Mouse (Mus musculus) neural tube, embryonic 14.5 days (tissue): Measurements from ENCODE around the gene Vat1. TPM values are rescaled to one million over a fixed set of nuclear protein-coding genes. Genes with fewer than 3 reads are reported as not detected.

Source experiments
- ATAC-seq: fragments of 200-750 bp; cut with Nextera tagmentation; 2 replicates; pipeline ENCODE4 v1.8.0; 2017; ENCODE audit warnings: low read depth, mild to moderate bottlenecking, moderate TSS enrichment, moderate library complexity
- H3K27ac ChIP-seq: fragments of 300-500 bp; sonication (generic); 2 replicates; pipeline ENCODE4 v1.5.1; 2014; ENCODE audit warnings: low read depth, mild to moderate bottlenecking, control low read depth, low read length, moderate library complexity, mixed read lengths
- H3K27me3 ChIP-seq: fragments of 300-500 bp; sonication (generic); 2 replicates; pipeline ENCODE4 v1.6.1; 2014; ENCODE audit warnings: low read length; ENCODE audit not compliant: control insufficient read depth, insufficient read depth
- H3K36me3 ChIP-seq: fragments of 300-500 bp; sonication (generic); 2 replicates; pipeline ENCODE4 v1.6.1; 2014; ENCODE audit warnings: low read length, mixed read lengths; ENCODE audit not compliant: control insufficient read depth, insufficient read depth
- H3K4me1 ChIP-seq: fragments of 300-500 bp; sonication (generic); 2 replicates; pipeline ENCODE4 v1.6.1; 2014; ENCODE audit warnings: low read length; ENCODE audit not compliant: control insufficient read depth, insufficient read depth
- H3K4me2 ChIP-seq: fragments of 300-500 bp; sonication (generic); 2 replicates; pipeline ENCODE4 v1.6.1; 2014; ENCODE audit warnings: mild to moderate bottlenecking, low read depth, low read length, control low read depth
- H3K4me3 ChIP-seq: fragments of 300-500 bp; sonication (generic); 2 replicates; pipeline ENCODE4 v1.5.1; 2014; ENCODE audit warnings: low read depth, low read length, control low read depth, mixed read lengths
- H3K9ac ChIP-seq: fragments of 300-500 bp; sonication (generic); replicated peaks from 2 replicates; pipeline ENCODE4 v1.6.1; 2014; ENCODE audit warnings: low read depth, mild to moderate bottlenecking, control low read depth, low read length, mixed read lengths
- H3K9me3 ChIP-seq: fragments of 300-500 bp; sonication (generic); 2 replicates; pipeline ENCODE4 v1.6.1; 2016; ENCODE audit warnings: low read length; ENCODE audit not compliant: control insufficient read depth
- WGBS: fragments of 180-500 bp; shearing (Covaris S2); extraction: QIAGEN DNeasy Blood & Tissue Kit; methylation state at CpG from one replicate; pipeline ENCODE4 v1.1.7; 2014; 5-methylcytosine and 5-hydroxymethylcytosine counted together
- polyA plus RNA-seq: library from polyadenylated mRNA; unstranded; fragments of >200 nt; fragmentation: Nextera tagmentation; extraction: Ambion mirVana; gene quantifications from 2 replicates; pipeline ENCODE4 v1.2.1, GENCODE M21; 2014

The Vat1 gene
- polyA plus RNA-seq, 1 experiment from 2014 or later, result 90.8 TPM

DNA sequence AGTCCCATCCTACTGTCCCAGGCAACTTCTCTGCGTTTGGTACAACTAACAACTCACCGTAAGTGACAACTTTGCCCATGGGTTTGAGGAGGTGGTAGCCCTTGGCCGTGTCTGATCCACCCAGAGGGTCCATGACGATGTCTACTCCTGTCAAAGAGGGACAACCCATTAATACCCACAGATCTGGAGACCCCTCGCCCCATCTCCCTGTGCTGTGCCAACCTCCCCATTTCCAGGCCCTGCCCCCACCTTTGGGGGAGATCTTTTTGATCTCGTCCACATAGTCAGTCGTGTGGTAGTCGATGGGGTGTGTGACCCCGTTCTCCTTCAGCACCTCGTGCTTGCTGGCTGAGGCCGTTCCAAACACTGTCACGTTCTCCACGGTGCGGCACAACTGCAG, 3.9 kb downstream of the Vat1 start:
- Histone ChIP-seq H3K9ac (no peak overlapping the region), H3K27me3 (no peaks in the 10 kb centered on the region), H3K36me3 (peaks cover 47% of the 10 kb centered on the region), H3K27ac (no peak overlapping the region), H3K4me2 (no peak overlapping the region), H3K4me1 (peaks cover 27% of the 10 kb centered on the region), H3K9me3 (no peaks in the 10 kb centered on the region), H3K4me3 (no peak overlapping the region)
- 67% methylated on average over 14 of the region's 14 CpGs for WGBS
- ATAC-seq, result no peak

- Histone ChIP-seq H3K4me1 (peaks cover 25% of the 10 kb centered on the region), H3K27ac (no peak overlapping the region), H3K9me3 (no peaks in the 10 kb centered on the region), H3K27me3 (no peaks in the 10 kb centered on the region), H3K4me2 (no peak overlapping the region), H3K4me3 (no peak overlapping the region), H3K36me3 (peaks cover 48% of the 10 kb centered on the region), H3K9ac (no peak overlapping the region)
- no peak for ATAC-seq
- WGBS, result 90% methylated on average over 15 of the region's 15 CpGs
Observed at GRCm38 (mm10) chr11:101460321-101460720, 5.7 kb downstream of the Vat1 start.

DNA sequence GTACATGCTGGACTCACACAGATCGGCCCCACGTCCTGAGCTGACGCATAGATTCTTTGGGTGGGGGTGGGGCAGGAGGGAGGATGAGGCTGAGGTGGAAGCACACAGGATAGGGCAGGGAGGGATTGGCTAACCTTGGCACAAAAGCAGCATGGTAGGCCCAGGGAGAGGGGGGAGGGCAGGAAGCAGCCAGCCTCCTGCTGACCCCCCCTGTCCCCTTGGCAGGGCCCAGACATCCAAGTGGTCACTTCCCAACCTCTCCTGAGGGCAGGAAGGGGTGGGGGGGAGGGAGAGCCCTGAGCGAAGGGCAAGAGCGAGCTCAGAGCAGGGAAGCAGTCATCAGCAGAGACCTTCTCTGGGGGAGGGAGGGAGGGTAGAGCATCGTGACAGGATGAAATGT, 6.3 kb downstream of the Vat1 start:
- H3K27me3 ChIP-seq, result no peaks in the 10 kb centered on the region
- peaks cover 48% of the 10 kb centered on the region for H3K36me3 ChIP-seq
- H3K4me3 ChIP-seq, result no peak overlapping the region
- WGBS, result 32% methylated on average over 5 of the region's 6 CpGs
- H3K4me2 ChIP-seq, result no peak overlapping the region
- H3K4me1 ChIP-seq, result peaks cover 25% of the 10 kb centered on the region
- no peak overlapping the region for H3K9ac ChIP-seq
- no peak overlapping the region for H3K27ac ChIP-seq
- no peak for ATAC-seq
- H3K9me3 ChIP-seq, result no peaks in the 10 kb centered on the region

GRCm38 (mm10) chr11:101458217-101458616, 7.8 kb downstream of the Vat1 start:
- no peaks in the 10 kb centered on the region for H3K9me3 ChIP-seq
- no peak for ATAC-seq
- no peak overlapping the region for H3K4me2 ChIP-seq
- no peak overlapping the region for H3K27ac ChIP-seq
- H3K9ac ChIP-seq, result no peak overlapping the region
- H3K36me3 ChIP-seq, result peaks cover 48% of the 10 kb centered on the region
- WGBS, result 82% methylated on average over 12 of the region's 12 CpGs
- H3K4me1 ChIP-seq, result peaks cover 13% of the 10 kb centered on the region
- no peak overlapping the region for H3K4me3 ChIP-seq
- H3K27me3 ChIP-seq, result no peaks in the 10 kb centered on the region

- H3K4me2 ChIP-seq, result no peak overlapping the region
- H3K4me1 ChIP-seq, result peaks cover 8% of the 10 kb centered on the region; the same call in 1 of the 2 replicates
- H3K36me3 ChIP-seq, result peaks cover 47% of the 10 kb centered on the region
- WGBS, result 91% methylated on average over 9 of the region's 9 CpGs
- H3K9me3 ChIP-seq, result no peaks in the 10 kb centered on the region
- no peak overlapping the region for H3K9ac ChIP-seq
- H3K27me3 ChIP-seq, result no peaks in the 10 kb centered on the region
- no peak overlapping the region for H3K27ac ChIP-seq
- no peak for ATAC-seq
- H3K4me3 ChIP-seq, result no peak overlapping the region
Observed at GRCm38 (mm10) chr11:101457631-101458030, 8.4 kb downstream of the Vat1 start.

DNA sequence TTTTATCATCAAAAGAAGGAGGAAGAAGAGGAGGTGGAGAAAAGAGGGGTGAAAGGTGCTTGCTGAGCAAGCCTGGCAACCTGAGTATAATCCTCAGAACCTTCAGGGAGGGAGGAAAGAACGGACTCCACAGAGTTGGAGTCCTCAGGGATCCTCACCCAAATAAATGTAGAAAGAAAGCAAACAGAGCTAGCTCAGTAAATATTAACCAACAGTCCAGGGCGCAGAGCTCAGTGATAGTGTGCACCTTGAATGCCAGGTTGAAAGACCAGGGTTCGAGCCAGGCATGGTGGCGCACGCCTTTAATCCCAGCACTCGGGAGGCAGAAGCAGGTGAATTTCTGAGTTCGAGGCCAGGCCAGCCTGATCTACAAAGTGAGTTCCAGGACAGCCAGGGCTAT, 10.4 kb downstream of the Vat1 start:
- 92% methylated on average over 7 of the region's 7 CpGs for WGBS
- Histone ChIP-seq H3K27me3 (no peaks in the 10 kb centered on the region), H3K4me3 (no peak overlapping the region), H3K4me1 (no peaks in the 10 kb centered on the region), H3K36me3 (peaks cover 35% of the 10 kb centered on the region), H3K4me2 (no peak overlapping the region), H3K27ac (no peak overlapping the region), H3K9me3 (no peaks in the 10 kb centered on the region), H3K9ac (no peak overlapping the region)
- ATAC-seq, result no peak

- peak; percentile 65; the same call in 1 of the 2 replicates for ATAC-seq
- no peaks in the 10 kb centered on the region for H3K27me3 ChIP-seq
- H3K27ac ChIP-seq, result no peak overlapping the region
- no peaks in the 10 kb centered on the region for H3K9me3 ChIP-seq
- peaks cover 26% of the 10 kb centered on the region for H3K36me3 ChIP-seq
- H3K4me1 ChIP-seq, result no peaks in the 10 kb centered on the region
- H3K4me3 ChIP-seq, result no peak overlapping the region
- H3K4me2 ChIP-seq, result no peak overlapping the region
- 44% methylated on average over 6 of the region's 6 CpGs for WGBS
- no peak overlapping the region for H3K9ac ChIP-seq
Observed at GRCm38 (mm10) chr11:101454702-101455101, 11.3 kb downstream of the Vat1 start.

DNA sequence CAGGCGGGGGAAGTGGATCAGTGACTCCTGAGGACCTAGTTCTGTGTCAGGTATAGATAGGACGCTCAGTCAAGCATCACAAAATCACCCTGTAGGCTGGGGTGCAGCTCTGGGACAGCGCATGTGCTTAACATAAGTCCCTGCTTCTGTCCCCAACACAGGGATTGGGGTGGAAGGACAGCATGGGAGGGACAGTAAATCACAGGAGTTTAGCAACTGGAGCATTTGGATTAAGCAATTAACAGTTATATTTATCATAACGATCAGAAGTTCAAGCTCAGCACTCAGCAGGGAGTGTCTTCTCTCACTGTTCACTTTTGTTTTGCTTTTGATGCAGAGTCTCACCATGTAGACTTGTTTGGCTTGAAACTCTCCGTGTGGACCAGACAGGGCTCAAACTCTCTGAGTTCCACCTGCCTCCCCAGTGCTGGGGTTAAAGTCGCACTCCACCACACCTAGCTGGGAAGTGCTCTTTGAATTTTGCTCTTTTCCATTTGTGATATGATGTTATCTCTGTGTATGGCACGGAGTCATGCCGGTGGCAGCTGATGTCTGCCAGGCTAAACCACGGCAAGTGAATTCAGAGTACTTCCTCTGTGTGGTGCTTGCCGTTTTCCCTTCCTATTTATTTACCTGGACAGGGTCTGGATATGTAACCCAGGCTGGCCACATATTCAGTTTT, 13.8 kb downstream of the Vat1 start:
- Histone ChIP-seq H3K4me2 (no peak overlapping the region), H3K9me3 (no peaks in the 10 kb centered on the region), H3K27ac (no peak overlapping the region), H3K27me3 (no peaks in the 10 kb centered on the region), H3K4me1 (no peaks in the 10 kb centered on the region), H3K4me3 (no peak overlapping the region), H3K9ac (no peak overlapping the region), H3K36me3 (peaks cover 2% of the 10 kb centered on the region; the same call in 1 of the 2 replicates)
- no peak for ATAC-seq
- 78% methylated on average over 10 of the region's 10 CpGs for WGBS

GRCm38 (mm10) chr11:101451536-101451935, 14.5 kb downstream of the Vat1 start:
- Histone ChIP-seq H3K9me3 (no peaks in the 10 kb centered on the region), H3K27ac (no peak overlapping the region), H3K4me2 (no peak overlapping the region), H3K27me3 (no peaks in the 10 kb centered on the region), H3K4me1 (no peaks in the 10 kb centered on the region), H3K36me3 (no peaks in the 10 kb centered on the region; the same call in 1 of the 2 replicates), H3K4me3 (no peak overlapping the region), H3K9ac (no peak overlapping the region)
- WGBS, result 91% methylated on average over 10 of the region's 10 CpGs
- no peak for ATAC-seq
